ENCODE assay signal across 8 mouse cellular contexts in the genomic region with DNA sequence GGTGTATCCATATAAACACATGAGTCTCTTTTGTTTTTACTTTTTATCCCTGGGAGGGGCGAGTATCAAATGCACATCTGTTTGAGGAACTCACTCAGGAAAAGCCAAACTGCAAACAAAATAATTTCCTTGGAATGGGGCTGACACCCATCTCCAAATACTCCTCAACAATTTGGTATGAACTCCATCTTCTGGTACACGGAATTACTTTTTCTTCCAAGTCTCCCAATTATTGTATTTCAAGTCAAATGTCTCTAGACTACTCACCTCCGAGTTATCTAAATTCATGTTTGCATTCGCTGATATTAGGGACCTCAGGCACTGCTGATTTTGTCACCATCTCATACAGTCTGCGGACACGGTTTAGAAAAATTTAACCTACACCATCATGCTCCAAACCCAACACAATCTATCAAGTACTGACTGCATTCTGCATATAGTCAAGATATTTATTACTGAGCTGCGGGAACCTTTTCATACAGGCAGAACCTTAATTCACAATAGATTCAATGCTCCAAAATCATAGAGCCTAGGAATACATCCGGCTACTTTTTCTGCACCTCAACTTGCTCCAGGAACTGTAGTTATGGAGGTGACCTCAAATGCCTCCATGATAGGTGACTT. TPM values are rescaled to one million over a fixed set of nuclear protein-coding genes. Genes with fewer than 3 reads are reported as not detected.
DNase-seq lines count a peak whose midpoint lies in the region; ATAC-seq and TF ChIP-seq lines count a peak whose summit lies in the region.

No protein-coding gene starts in this region.

- H3K36me3 ChIP-seq in heart, postnatal 0 days (replicated peaks; ENCODE audit: control insufficient read depth, insufficient read depth, low read length) = no peaks in the 10 kb centered on the region
- H3K36me3 ChIP-seq in hindbrain, embryonic 11.5 days (ENCODE audit: control insufficient read depth, insufficient read depth, low read length) = no peaks in the 10 kb centered on the region
- no peaks in the 10 kb centered on the region for H3K36me3 ChIP-seq in midbrain, embryonic 12.5 days

- 18% methylated on average over 8 of the region's 8 CpGs for WGBS in heart, postnatal 0 days
- 32% methylated on average over 8 of the region's 8 CpGs for WGBS in hindbrain, embryonic 11.5 days
- WGBS in midbrain, embryonic 12.5 days = 30% methylated on average over 8 of the region's 8 CpGs

- ATAC-seq in heart, postnatal 0 days (ENCODE audit: insufficient read depth, low read depth) = no peak
- peak; percentile 0; the same call in 1 of the 2 replicates for ATAC-seq in hindbrain, embryonic 11.5 days (ENCODE audit: low FRiP score)
- no peak for ATAC-seq in midbrain, embryonic 12.5 days (ENCODE audit: low FRiP score, low read depth)
- ATAC-seq in granulocyte monocyte progenitor cell, adult 5-6 weeks (replicated peaks; ENCODE audit: poor library complexity, severe bottlenecking) = no peak

- no peaks in the 10 kb centered on the region for H3K27me3 ChIP-seq in heart, postnatal 0 days (ENCODE audit: control insufficient read depth, insufficient read depth, low read length)
- H3K27me3 ChIP-seq in hindbrain, embryonic 11.5 days (ENCODE audit: control insufficient read depth, insufficient read depth, low read length) = no peaks in the 10 kb centered on the region
- H3K27me3 ChIP-seq in midbrain, embryonic 12.5 days = no peaks in the 10 kb centered on the region

- intact Hi-C loops in heart, postnatal 10 days (cut with DNase I) = no loop called here

- H3K4me3 ChIP-seq in heart, postnatal 0 days (ENCODE audit: low read depth, low read length) = peak overlapping the region; percentile 76
- peak overlapping the region; percentile 69 for H3K4me3 ChIP-seq in hindbrain, embryonic 11.5 days (ENCODE audit: low read depth, low read length)
- peak overlapping the region; percentile 78 for H3K4me3 ChIP-seq in midbrain, embryonic 12.5 days

- no peak for DNase-seq in heart, postnatal 0 days (ENCODE audit: low spot score)
- no peak for DNase-seq in heart, postnatal 10 days
- DNase-seq in Muller cell, postnatal 12 days (ENCODE audit: inconsistent ontology term) = peak; percentile 33
- DNase-seq in hindbrain, embryonic 11.5 days (ENCODE audit: low spot score) = no peak
- no peak for DNase-seq in cerebellum, adult 18-20 months
- DNase-seq in yolk sac, embryonic 10.5 days (ENCODE audit: low spot score) = no peak

- no peak for TF ChIP-seq CTCF in heart, postnatal 0 days (IDR thresholded peaks at IDR 0.05; ENCODE audit: low read depth)

- peak overlapping the region; percentile 89 for H3K4me2 ChIP-seq in heart, postnatal 0 days (ENCODE audit: low read depth, low read length)
- H3K4me2 ChIP-seq in hindbrain, embryonic 11.5 days (replicated peaks; ENCODE audit: low read depth, low read length) = peak overlapping the region; percentile 61
- peak overlapping the region; percentile 83 for H3K4me2 ChIP-seq in midbrain, embryonic 12.5 days (replicated peaks)

- TF ChIP-seq EP300 in heart, postnatal 0 days (IDR thresholded peaks at IDR 0.05; ENCODE audit: low read depth) = no peak; the same call in 1 of the 2 replicates

- no peaks in the 10 kb centered on the region for H3K9me3 ChIP-seq in heart, postnatal 0 days (replicated peaks; ENCODE audit: control insufficient read depth, low read length)
- no peaks in the 10 kb centered on the region for H3K9me3 ChIP-seq in hindbrain, embryonic 11.5 days (ENCODE audit: control insufficient read depth, low read length)
- no peaks in the 10 kb centered on the region for H3K9me3 ChIP-seq in midbrain, embryonic 12.5 days

- H3K4me1 ChIP-seq in heart, postnatal 0 days (ENCODE audit: control insufficient read depth, insufficient read depth) = no peaks in the 10 kb centered on the region
- H3K4me1 ChIP-seq in hindbrain, embryonic 11.5 days (replicated peaks; ENCODE audit: control insufficient read depth, insufficient read depth, low read length) = no peaks in the 10 kb centered on the region
- H3K4me1 ChIP-seq in midbrain, embryonic 12.5 days = peaks cover 24% of the 10 kb centered on the region

- peak overlapping the region; percentile 93 for H3K27ac ChIP-seq in heart, postnatal 0 days (ENCODE audit: low read depth)
- peak overlapping the region; percentile 91 for H3K27ac ChIP-seq in hindbrain, embryonic 11.5 days (ENCODE audit: low read depth, low read length)
- peak overlapping the region; percentile 94 for H3K27ac ChIP-seq in midbrain, embryonic 12.5 days (replicated peaks)

- H3K9ac ChIP-seq in heart, postnatal 0 days (replicated peaks; ENCODE audit: low read depth, low read length) = peak overlapping the region; percentile 89
- H3K9ac ChIP-seq in hindbrain, embryonic 11.5 days (ENCODE audit: low read depth, low read length) = peak overlapping the region; percentile 81
- H3K9ac ChIP-seq in midbrain, embryonic 12.5 days (replicated peaks) = peak overlapping the region; percentile 85

RNA-seq across cellular contexts. Expression of gene Cisd2, which starts 1.4 kb away (rescaled TPM):
- total RNA-seq in heart, postnatal 0 days (2014; rRNA removed; ENCODE audit: low replicate concordance) = 20.7 and 20.8 TPM in 2 replicates
- 43.0 and 48.2 TPM in 2 replicates for polyA plus RNA-seq in heart, postnatal 0 days (2015; fragmentation: Nextera tagmentation; extraction: Ambion mirVana)
- total RNA-seq in heart, postnatal 10 days (2021) = 10 to 100 TPM; 38.5 to 41.7 TPM
- 80.6 and 92.3 TPM in 2 replicates for polyA plus RNA-seq in hindbrain, embryonic 11.5 days (2014; fragmentation: Nextera tagmentation; extraction: Ambion mirVana)
- polyA plus RNA-seq in midbrain, embryonic 12.5 days (2016; fragmentation: Nextera tagmentation; extraction: Ambion mirVana) = 93.1 and 93.3 TPM in 2 replicates
- total RNA-seq in granulocyte monocyte progenitor cell, adult 5-6 weeks (2014; fragmentation: Nextera tagmentation) = 47.6 and 60.6 TPM in 2 replicates
- 35.9 and 48.9 TPM in 2 replicates for total RNA-seq in granulocyte monocyte progenitor cell, adult 5-6 weeks (2017)

RNA-seq across cellular contexts. Expression of gene Ube2d3, which starts 15.6 kb away (rescaled TPM):
- total RNA-seq in heart, postnatal 0 days (2014; rRNA removed; ENCODE audit: low replicate concordance) = 944 and 1,112 TPM in 2 replicates
- polyA plus RNA-seq in heart, postnatal 0 days (2015; fragmentation: Nextera tagmentation; extraction: Ambion mirVana) = 419 and 429 TPM in 2 replicates
- 100 to 1,000 TPM; 358 to 365 TPM for total RNA-seq in heart, postnatal 10 days (2021)
- polyA plus RNA-seq in hindbrain, embryonic 11.5 days (2014; fragmentation: Nextera tagmentation; extraction: Ambion mirVana) = 662 and 666 TPM in 2 replicates
- polyA plus RNA-seq in midbrain, embryonic 12.5 days (2016; fragmentation: Nextera tagmentation; extraction: Ambion mirVana) = 497 and 504 TPM in 2 replicates
- 413 and 488 TPM in 2 replicates for total RNA-seq in granulocyte monocyte progenitor cell, adult 5-6 weeks (2014; fragmentation: Nextera tagmentation)
- total RNA-seq in granulocyte monocyte progenitor cell, adult 5-6 weeks (2017) = 457 and 710 TPM in 2 replicates
